Mouse (Mus musculus) yolk sac, embryonic 10.5 days (tissue): Measurements from ENCODE around the gene Ak7.

Source experiments
- DNase-seq: peaks from one replicate; pipeline ENCODE4 v3.0.0-alpha.2; 2017; ENCODE audit warnings: low spot score

Gene Ak7

DNA sequence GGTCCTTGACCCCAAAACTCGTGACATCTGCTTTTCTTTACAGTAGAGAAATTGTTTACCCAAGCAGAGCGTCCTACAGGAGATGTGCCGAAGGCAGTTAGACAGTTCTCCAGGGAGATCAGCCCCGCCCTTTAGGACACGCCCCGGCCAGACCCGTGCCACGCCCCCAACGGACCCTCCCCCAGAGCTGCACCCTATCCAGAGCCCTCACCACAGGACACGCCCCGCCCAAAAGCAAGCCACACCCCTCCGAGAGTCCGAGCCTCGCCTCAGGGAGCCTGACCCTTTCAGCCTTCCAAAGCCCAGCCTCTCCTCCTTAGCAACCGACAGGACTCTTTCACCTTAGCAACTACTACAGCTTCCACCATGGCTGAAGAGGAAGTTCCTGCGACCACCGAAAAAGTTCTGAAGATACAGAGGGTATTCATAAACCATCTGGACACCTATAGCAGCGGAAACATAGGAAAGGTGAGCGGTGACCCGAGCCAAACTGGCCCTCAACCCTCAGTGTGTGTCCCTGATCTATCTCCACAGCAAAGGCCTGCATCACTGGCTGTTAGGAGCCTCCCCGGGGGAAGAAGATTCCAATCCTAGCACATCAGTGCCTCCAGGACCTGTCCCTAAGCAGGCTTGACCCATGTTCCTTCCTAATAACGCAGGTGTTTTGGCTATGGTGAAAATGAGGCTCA is at the start of gene Ak7:
Ak7 (plus strand) TSS at position 178 of the 689 bp plus-strand sequence.
- DNase-seq: peak; percentile 94

DNA sequence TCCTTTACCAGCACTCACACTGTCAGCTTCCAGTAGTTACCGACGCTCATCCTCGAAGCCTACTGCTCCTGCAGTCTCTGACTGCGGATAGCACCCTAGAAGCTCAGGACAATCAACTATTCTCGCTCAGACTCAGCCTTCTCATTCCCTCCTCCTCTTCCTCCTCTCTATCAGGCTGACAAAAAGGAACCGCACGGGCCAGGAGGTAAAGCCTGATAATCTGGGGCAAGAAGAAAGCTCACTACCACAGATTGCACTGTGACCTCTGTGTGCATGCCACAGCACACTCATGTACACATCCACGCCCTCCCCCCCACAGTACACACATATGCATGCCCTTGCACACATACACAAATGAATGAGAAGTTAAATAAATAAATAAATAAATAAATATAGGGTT is 29.5 kb upstream of the Ak7 start:
- no peak for DNase-seq

DNA sequence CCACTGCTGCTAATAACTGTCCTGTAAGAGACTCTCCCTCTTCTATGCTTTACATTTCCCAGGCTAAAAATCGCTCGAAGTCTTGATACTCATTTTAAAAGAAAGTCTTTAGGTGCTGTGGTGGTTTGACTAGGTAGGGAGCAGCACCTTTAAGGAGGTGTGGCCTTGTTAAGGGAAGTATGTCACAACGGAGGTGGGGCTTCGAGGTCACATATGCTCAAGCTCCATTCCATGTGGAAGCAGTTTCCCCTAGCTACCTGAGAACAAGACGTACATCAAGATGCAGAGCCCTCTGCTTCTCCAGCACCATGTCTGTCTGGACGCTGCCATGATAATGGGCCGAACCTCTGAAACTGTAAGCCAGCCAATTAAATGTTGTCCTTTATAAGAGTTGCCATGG is 27.6 kb upstream of the Ak7 start:
- no peak for DNase-seq

DNA sequence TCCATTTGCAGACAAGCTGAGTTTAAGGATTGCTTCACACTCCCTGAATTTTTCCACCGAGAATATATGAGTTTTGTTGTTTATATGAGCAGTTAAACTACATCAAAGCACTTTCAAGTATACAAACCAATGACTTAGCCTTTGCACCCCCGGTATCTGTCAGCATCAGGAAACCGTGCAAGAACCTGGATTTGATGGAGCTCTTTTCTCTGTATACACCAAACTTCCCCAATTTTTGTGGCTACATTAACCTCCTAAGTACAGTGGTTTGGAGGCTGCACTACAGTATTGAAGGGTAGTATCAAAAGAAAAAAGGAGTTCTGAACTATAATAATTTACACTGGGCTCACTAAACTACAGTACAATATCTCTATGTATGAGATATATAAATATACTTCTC is 27.0 kb upstream of the Ak7 start:
- DNase-seq: no peak

DNA sequence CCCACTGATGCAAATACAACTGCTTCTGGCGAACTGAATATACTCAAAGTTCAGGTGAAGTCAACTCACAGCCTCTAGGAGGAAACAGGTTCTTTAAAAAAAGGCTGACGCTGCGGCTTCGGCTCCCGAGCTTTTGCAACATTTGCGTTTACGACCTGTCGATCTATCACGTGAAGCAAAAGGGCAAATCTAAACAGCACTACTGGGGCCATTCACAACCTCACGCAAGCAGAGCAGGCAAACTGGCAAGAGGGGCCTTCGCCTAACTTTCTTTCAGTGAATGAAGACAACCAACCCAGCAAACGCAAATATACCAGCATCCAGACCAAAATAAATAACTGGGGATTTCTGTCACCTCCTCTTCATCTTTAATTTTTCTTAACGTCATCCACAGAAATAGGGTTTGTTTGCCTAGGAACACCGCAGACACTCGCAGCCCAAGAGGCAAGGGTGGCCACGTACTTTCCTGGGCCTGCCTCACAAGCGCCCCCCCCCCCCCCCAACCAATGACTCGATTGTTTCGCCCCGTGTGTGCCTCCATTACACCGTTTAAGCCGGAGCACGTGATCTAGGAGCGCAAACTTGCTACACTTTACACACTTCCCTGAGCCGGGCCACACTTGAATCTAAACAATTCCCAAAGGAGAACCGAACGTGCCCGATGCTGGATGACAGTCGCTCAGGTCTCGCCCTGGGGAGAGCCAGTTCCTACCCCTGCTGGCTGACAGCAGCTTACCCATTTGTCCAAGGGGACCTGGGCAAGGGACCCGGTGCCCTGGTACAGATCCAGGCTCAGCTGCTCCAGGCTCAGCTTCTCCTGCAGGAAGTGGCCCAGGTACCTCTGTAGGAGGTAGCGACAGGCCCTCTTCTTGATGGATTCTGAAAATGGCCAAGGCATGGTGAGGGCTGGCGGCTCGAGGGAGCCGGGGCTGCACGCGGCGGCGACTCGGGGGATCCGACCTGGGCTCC is 21.6 kb upstream of the Ak7 start, which contains the start of gene Gskip:
Gskip (plus strand) TSS at position 897 of the 969 bp plus-strand sequence.
- peak; percentile 81 for DNase-seq

DNA sequence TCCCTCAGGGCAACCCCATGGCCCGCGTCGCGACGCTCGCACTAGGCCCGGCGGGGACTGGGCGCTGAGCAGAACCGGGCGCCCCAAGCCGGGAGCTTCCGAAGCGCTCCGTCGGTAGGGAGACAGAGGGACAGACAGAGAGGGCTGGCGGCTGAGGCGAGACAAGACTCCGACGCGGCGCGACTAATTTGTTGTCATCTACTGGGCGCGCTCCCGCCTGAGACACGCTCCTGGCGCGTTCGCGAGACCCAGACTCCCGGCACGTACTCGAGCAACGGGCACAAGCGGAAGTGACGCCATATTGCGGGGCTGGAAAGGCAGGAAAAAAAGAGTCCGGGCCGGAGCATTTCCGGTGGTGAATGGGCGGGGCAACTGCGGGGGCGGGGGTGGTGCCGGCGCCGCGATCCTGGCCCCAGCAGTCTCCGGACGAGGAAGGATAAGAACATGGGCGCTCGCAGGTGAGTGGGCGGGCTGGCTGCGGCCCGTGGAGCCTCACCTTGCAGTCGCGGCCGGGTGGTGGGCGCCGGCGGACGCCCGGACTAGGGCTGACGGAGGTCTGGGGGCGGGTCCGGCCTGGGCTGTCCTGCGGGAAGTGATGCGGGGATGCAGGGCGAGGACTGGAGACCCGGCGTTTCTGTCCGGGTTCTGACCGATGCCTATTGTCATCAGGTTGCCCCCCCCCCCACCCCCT is 20.6 kb upstream of the Ak7 start, which contains the start of gene Atg2b:
Atg2b (minus strand) TSS at position 211 of the 691 bp plus-strand sequence.
- peak; percentile 96 for DNase-seq

DNA sequence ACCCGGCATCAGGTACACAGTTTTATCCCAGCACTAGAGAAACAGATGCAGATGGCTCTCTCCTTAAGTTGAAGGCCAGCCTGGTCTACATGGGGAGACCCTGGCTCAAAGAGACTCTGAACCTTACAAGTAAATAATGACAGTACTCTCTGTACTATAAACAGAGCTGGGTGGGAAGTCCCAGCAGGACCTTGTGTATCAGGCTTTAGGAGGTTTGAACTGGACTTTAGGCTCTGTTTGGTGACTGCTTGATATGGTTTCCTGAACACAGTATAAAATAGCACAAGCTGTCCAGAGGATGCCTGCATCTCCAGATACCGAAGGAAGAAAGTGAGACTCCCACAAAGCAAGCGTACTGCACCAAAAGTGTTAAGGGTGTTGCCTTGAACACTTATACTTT is 19.0 kb upstream of the Ak7 start:
- peak; percentile 59 for DNase-seq

DNA sequence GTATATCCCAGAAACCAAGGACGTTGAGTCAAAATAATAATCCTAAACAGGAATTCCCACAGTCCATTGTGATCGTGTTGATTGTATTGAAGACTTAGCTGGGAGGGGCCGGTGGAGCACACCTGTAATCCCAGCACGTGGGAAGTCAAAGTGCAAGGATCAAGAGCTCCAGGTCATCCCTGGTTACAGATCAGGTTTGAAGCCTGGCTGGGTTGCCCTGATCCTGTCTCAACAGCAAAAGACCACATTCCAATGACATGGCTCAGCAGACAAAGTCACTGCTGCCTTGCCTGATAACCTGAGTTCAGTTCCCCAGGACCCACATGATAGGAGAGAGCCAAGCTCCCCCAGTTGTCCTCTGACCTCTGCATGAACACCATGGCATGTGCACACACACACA is 18.4 kb upstream of the Ak7 start:
- peak; percentile 87 for DNase-seq

DNA sequence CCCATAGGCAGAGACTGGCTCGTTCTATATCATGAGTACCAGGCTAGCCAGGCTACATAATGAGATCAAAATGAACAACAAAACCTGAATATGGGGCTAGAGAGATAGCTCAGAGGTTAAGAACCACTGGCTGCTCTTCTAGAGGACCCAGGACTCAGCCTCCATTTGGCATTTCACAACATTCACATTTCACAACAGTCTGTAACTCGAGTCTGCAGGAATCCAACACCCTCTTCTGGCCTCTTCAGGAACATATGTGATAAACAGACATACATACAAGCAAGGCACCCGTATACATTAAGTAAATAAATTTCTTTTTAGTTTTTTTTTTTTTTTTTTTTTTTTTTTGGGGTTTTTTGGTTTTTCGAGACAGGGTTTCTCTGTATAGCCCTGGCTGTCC is 17.2 kb upstream of the Ak7 start:
- peak; percentile 33 for DNase-seq

DNA sequence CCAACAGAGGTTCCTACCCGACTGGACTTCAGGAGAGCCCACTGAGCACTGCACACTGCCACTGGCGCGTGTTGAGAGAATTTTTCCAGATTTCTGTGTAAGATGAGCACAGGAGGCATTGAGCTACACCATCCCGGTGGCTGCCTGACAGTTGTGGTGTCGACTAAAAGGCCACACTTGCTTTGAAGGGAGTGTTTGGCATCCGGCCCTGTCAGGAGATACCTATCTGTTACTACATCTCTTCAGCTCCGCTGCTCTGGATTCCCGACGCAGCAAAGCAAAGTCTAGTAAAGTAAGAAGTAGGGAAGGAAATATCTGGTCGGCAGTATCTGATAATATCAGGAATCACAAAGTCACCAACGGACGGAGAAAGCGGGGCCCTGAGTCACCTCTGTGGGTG is 16.3 kb upstream of the Ak7 start:
- no peak for DNase-seq

DNA sequence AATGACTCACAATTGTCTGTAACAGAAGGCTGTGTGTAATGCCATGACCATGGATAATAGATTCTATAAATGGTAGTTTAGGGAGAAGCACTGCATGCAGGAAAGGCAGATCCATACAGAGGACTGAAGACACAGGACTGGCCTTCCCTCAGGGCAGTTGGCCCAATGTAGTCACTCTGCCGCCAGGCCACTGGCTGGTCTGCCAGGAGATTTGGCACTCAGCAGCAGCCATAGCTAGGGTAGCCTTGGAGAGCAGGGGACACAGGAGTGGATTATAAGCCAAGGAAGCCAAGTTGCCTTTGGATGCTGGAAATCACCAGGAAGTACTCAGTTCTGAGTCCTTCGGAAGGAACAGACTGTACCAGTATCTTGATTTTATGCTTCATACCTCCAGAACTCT is 11.8 kb upstream of the Ak7 start:
- DNase-seq: no peak

DNA sequence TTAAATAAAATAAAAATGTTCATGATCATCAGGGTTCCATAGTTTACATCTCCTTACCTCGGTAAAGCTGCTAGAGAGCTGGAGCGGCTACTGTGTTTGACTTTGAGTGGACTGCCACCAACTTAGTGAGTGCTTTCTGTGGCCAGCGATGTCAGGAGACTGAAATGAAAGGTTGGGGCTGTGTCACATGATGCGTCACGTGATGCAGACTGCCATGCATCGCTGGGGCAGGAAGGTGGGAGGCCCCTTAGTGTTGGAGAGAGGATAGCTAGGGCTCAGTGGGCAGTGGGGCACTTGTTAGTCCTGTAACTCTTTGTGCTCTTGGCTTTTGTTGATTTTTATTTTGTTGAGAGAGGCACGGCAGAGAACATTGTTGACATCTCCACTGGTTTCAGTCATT is 9.9 kb upstream of the Ak7 start:
- DNase-seq: no peak

DNA sequence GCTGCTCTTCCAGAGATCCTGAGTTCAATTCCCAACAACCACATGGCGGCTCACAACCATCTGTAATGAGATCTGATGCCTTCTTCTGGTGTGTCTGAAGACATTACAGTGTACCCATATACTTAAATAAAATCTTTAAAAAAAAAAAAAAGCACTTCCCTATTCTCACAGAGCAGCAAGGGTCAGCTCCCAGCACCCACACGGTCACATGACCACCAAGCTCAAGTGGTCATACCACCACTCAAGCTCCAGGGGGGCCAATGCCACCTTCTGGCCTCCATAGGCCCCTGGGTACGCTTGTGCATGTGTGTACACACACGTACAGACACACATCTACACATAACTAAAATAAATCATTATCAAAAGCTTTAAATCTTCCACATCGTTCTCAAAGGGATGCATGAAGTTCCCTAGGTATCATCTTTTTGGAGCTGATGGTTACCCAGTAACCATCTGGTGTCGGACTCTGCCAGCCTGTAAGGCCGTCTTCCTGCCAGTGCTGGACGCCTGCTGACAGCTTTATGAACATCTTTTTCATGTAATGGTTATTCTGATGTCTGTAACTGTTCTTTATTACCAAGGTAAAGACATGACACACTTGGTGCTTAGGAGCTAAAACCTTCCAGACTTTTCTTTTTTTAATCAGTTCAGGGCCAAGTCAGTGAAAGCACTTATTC is 8.5 kb upstream of the Ak7 start:
- DNase-seq: no peak

DNA sequence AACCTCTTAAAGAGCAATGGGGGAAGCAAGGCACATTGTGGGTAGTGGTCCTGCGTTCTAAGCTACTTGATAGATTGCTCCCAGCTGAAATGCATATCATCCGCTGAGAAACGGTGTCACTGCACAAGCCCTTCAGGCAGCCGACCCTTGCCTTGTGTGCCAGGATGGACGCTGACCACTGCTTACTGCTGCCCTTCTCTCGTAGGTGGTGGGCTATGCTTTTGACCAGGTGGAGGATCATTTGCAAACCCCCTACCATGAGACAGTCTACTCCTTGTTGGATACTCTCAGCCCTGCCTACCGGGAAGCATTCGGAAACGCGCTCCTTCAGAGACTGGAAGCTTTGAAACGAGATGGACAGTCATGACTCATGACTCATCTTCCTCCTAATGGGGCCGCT is 5.3 kb upstream of the Ak7 start:
- no peak for DNase-seq

DNA sequence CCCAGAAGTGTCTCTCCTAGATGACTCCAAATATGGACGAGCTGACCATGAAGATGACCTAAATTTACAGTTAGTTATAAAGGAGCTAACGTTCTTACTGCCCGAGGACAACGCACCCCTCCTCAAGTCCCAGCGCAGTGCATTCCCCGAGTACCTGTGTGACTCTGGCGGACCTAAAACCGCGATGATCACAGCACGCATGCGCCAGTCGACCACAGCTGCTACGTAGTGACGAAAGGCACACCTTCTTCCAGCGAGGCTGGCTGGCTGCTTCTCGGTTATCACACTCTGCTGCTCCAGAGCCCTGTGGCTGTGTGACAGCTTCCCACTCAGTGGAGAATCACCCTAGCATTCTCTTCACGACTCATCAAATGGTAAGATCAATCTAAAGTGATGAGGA is 12.8 kb downstream of the Ak7 start:
- no peak for DNase-seq

DNA sequence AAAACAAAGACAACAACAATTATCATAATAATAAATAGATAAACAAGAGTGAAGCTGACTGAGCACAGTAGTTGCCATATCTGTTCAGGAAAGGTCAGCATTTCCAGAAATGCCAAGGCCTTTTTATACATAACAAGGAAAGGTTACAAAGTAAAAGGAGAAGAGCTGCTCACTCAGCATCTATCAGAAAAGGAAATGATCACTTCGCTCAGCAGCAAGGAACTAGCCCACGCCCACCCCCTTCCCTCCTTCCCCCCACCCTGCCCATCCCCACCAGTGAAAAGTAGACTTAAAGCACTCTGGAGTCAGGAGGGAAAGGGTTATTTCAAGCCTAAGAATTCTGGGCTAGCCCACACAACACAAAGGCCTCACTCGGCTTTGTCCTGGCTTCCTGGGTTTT is 14.4 kb downstream of the Ak7 start:
- DNase-seq: no peak

DNA sequence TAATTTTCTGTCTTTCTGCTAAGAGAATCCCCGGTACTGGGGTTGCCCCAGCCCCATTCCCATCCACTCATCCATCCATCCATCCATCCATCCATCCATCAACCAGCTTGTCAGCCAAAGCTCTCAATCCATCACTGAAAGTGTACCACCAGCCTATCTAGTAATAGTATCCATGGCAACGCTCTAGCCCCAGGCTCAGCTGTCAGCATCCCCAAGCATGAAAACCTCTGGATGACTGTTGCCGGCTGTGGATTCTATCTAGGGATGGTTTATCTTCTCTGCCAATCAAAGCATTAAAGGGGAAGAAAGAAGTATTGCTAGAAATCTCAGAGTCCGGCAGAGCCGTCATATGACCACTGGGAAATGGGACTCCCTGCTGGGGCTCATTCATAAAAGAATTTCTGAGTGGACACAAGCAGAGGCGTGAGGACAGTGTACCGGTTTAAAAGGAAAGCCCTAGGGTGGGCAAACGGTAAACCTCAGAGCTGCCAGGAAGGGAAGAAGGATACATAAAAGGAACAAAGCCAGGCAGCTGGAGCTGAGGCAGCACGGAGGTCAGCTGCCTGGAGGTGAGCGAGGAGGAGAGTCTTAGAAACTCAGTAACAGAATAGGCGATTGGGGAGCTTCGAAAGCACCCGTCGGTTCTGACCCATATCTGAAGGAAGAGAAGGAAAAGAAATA is 15.8 kb downstream of the Ak7 start:
- no peak for DNase-seq

DNA sequence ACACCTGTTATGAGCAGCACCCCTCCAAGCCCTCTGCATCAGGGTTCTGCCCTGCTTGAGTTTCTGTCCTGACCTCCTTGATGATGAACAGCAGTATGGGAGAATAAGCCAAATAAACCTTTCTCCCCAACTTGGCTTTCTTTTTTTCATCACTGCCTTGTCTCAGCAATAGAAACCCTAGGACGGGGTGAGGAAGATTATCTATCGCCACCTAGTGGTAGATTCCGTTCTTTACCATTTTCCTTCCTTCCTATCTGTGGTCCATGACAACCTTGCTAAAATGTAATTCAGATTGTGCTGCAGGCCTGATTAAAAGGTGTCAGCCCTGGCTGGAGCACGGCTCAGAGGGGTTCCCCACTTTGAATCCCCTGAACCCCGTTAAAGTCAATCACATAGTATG is 16.9 kb downstream of the Ak7 start:
- DNase-seq: peak; percentile 24

DNA sequence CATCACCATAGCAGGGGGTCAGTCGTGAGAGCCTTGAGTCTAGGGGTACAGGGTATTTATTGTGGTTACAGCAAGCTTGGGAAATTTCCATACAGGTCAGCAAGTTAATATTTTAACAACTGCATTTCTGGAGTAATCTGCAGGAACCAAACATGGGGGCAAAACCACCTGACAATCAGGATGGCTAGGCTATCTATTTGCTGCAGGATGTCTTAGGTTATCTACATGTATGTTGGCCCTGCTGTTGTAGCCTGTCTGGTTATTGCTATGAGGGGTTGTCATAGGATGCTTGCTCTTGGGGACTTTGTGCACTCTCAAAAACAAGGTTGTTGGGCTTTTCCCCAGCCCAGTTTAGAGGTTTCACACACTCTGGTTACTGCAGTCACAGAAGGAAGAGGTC is 18.8 kb downstream of the Ak7 start:
- no peak for DNase-seq

DNA sequence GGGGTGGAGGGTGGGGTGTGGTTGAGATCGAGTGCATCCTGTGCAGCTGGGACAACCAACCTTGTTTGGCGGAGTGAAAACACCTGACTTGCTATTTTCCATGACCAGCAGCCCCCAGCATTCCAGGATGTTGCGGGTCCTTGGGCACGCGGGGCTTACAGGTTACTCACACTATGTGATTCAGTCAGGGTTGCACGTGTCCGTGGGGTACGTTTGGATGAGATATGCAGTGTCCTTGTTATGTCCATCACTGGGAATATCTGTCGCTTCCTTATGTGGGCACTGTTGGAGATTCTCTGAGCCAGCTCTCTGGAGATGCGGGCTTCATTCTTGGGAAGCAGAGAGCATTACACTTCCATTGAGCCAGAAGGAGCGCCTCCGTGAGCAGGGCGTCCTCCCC is 20.0 kb downstream of the Ak7 start:
- DNase-seq: no peak

DNA sequence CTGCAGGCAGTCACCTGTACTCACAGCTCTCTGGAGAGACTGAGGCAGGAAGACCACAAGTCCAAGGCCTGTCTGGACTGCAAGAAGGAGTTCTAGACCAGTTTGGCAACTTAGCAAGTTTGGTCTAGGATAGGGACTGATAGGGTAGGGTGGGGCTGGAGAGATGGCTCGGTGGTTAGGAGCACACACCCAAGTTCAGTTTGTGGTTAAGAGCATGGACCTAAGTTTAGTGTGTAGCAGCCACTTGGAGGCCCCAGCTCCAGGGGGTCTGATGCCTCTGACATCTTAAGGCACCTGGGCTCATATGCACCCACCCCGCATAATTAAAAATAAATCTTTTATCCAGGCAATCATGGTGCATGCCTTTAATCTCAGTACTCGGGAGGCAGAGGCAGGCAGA is 21.5 kb downstream of the Ak7 start:
- no peak for DNase-seq
